Mouse (Mus musculus) layer of hippocampus, postnatal 36 days (tissue): Measurements from ENCODE around the gene Phxr2. TPM values are rescaled to one million over a fixed set of nuclear protein-coding genes. Genes with fewer than 3 reads are reported as not detected.
A peak's percentile ranks its signal among the peaks of the same experiment; 100 is the strongest.

ENCODE experiments used
- DNase-seq, 2 experiments: peaks; one replicate each; pipeline ENCODE4 v3.0.0; 2022
- total RNA-seq, 2 experiments: library from RNA; stranded (reverse); gene quantifications; 2 replicates each; pipeline ENCODE4 v1.2.3; 2021

Phxr2 gene
- total RNA-seq, 2 experiments from 2014 or later: not detected

DNA sequence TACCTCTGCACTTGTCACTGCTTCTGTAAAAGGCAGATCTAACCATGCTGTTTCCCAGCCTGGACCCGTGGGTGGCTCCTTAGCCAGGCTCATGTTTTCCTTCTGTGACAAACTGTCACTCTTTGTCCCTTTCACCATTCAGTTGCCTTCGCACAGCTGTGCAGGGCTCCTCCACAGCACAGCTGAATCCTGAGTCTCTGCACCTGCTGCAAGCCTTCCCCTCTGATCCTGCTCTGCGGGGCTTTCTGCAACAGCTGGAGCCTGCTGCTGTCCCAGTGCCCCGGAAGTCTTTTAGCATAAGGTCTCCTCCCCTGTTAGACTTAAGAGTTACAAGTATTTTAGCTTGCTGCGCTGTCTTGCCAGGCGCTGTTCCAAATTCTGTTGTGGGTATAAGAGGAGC, 6.1 kb upstream of the Phxr2 start:
- no peak for DNase-seq

DNA sequence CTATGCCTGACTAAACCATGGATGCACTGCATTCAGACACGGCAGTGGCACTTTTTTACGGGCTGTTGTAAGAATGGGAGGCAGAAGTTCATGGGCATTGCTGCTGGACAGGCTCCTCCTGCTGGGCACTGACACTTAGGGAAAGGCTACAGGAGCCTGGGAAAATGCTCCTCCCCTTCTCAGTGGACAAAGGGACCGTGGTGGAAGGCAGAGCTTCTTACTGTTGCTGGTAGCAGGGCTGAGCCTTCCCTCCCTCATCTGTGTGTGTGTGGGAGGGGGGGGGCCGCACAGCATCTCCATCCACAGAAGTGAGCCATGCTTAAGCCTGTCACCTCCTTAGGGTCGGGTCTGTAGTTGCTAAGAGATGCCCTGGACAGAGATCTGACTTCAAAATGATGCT, 5.2 kb upstream of the Phxr2 start:
- DNase-seq: no peak

DNA sequence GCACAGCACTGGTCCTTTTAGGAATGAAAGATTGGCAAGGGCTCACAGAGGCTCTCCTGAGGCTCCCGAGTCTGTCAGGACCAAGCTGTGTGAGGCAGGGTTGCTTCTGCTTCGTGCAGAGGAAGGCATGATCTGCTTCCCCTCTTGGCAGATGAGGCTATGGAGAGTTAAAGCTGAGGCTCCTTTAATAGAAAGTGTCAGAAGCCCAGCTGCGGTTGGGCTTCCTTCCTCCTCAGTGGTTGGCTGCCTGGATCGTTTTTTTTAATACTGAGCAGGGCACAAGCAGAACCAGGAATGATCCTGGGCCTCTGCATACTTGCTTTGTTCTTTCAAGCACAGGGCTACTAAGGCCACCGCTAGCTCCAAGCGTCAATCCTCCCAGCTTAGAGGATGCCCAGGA, 4.5 kb upstream of the Phxr2 start:
- no peak for DNase-seq

DNA sequence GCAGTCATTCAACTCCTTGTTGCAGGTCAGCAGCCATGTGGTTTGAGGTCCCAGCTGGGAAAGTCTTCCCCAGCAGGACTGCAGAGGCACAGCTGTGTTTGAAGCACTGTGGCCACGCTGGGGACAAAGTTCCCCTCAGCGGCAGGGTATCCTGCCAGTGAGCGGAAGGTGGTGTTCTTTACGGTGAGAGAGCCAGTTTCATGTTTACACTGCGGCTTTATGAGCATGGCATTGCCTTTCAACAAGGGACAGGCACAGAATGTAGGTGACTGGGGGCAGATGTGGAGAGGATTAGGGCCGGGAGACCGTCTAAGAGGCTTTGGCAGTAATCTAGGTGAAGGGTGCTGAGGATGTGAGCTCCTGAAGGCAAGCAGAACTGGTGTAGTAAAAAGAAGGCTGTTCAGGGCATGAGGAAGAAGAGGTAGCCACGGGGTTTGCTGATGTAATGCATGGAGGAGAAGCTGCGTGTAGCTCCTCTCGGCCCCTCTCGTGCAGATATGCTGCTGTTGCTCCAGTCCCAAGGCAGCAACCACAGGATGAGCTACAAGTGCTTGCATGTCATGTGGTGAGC, 1.7 kb upstream of the Phxr2 start:
- DNase-seq: no peak

DNA sequence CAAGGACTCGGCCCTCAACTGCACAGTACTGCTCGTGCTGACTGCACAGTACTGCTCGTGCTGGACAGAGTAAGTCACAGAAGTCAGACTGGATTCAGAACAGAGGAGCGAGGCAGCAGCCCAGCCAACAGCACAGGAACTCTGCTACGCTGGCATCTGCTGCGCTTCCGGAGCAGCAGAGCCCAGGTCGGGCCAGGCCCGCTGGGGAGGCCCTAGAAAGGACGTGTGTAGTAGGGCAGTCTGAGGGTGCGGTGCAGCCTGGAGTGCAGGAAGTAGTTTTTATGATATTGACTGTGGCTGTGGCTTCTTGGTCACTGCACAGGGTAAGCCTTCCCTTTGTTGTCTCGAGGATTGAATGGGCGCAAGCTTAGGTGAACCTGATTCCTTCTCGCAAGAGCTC, 829 bp upstream of the Phxr2 start:
- no peak for DNase-seq

DNA sequence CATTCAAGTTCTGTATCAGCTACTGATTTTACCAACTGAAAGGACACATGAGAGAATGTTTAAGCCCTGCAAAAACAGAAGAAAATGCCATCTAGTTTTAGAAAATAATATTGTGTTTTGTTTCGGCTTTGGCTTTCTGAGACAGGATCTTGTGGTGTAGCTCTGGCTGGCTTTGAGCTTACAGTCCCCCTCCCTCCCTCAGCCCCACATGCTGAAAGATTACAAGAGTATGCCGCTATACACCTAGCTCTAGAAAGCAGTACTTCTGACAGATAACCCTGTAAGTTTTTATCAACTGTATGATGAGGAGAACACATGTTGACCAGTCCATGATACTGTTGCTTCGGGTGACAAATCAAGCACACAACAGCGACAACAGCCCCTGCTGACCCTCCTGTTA, 6.7 kb downstream of the Phxr2 start:
- no peak for DNase-seq

DNA sequence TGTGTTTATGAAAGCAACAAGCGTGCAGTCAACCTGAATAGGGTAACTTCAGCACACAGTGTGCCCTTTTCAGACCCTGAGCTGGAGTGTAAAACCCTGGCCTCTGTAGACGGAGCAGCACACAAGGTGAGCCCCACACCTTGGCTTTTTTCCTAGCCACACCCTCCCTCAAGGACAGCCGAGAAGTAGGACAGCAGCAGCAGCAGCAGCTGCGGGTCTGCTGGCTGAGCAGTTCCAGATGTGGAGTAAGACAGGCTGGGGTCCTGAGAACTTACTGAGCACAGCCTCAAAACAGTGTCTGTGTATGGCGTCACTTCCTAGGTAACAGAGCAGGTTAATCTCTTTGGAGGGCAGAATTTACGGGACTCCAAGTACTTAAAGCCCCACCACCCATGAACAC, 7.4 kb downstream of the Phxr2 start:
- DNase-seq: no peak

DNA sequence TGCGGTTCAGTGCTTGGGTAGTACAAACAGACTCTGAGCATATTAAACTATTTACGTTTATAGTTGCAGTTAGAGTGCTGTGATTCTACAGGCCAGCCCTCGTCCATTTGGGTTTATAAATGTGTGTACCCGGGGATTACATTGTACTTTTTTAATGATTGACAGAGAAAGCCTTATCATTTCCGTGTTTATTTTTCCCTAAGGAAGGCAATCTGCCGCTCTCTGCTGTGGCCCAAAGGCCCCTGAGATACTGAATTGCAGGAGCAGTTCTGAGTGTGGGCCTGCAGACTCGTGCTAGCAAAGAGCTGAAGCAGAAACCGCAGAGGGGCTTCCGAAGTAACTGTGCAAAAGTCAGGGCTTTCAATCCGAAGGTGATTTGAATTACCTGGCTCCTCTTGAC, 8.2 kb downstream of the Phxr2 start:
- DNase-seq: no peak

DNA sequence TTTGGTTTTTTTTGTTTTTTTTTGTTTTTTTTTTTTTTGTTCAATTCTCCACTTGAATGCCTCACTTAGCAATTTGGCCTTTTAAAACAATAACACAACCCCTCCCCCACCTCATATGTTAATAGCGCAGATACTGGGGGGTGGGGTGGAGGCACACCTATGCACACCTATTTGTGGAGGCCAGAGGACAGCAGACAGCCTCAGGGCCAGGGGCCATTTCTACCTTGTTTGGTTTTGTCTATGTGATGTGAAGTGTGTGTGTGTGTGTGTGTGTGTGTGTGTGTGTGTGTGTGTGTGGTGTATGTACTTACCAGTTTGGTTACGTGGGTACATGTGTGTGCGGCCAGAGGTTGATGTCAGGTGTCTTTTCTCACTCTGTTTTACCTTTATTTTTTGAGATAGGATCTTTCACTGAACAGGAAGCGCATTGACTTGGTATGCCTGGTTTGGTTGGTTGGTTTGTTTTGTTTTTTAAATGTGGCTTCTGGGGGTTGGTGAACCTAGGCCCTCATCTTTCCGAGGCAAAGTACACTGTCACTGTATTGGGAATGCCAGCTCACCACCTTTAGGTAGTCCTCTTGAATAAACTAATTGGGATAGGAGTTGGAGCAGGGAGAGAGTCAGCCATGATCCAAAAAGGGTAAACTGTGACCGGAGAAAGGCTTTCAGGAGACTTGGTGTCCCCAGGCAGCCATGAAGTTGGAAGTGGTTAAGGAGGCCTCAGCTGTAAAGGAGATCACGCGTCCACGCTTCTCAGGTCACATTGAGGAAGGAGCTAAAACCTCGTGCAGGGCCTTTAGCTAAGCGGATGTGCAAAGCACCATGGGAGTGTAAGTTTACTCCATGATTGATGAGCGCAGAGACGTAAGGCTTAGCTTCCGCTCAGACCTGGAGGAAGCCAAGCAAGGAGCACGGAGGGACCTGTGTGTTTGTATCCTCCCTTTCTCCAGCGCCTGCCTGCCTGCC, 9.2 kb downstream of the Phxr2 start:
- DNase-seq: no peak

DNA sequence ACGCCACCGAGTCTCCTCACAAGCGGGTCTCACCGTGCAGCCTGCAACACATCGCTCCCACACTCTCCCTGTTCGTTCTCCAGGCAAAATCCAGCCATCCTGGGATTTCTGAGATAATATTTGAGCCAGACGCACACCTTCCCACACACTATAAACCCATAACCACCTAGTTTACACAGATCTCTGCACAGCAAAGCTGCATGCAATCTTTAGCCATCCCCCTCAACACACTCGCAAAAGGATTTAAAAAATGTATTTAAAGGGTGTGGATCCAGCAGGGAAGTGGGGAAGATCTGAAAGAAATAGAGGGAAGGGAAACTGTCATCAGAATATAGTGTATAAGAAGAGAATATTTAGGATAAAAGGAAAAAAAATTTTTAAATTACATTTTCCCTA, 9.9 kb downstream of the Phxr2 start:
- no peak for DNase-seq

DNA sequence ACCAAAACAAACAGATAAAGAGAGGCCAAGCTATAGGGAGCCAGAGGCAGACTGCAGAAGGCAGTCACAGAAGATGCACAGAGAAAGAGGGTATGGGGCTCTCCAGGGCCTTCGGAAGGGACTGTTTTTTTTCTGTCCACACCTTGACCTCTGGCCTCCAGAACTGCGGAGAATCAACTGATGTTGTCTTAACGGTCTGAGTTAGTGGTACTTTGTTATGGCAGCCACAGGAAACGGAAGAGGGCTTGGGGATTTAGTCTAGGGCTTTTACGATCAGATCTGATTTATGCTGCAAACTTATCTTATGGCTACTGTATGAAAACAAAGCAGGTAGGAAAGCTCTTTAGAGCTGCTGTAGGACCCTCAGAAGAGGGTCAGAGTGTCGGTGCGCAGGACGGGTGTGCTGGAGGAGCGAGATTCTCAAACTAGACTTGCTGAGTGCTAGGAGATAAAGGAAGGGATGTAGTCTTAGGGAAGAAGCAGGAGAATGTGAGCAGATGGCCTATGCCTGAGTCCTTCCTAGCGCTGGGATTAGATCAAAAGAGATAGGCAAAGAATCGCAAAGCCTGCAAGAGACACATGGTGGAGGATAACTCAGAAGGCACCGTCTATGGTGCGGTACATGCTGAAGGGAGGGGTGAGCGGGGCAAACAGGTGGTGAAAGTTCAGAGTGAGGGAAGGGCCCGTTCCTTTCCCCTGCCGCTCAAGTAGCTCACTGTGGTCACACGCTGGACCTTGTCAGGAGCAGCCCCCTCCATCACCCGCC, 10.5 kb downstream of the Phxr2 start:
- no peak for DNase-seq

DNA sequence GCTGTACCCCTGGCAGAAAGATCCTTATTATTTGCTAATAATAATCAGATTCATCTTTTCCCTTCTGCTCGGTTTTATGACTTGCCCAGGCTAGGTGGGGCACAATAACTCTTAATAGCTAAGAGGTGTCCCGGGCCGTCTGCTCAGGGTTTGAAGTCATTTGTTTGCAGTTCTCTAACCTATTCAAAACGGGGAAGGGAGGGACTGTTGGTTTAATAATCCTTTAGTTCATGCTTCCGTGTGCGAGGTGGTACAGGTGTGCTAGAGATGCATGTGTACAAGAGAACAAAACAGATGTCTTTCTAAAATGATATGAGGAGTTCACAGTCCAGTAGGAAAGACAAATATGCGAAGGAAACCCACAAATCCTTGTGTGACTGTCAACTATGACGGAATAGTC, 11.8 kb downstream of the Phxr2 start:
- DNase-seq: no peak

DNA sequence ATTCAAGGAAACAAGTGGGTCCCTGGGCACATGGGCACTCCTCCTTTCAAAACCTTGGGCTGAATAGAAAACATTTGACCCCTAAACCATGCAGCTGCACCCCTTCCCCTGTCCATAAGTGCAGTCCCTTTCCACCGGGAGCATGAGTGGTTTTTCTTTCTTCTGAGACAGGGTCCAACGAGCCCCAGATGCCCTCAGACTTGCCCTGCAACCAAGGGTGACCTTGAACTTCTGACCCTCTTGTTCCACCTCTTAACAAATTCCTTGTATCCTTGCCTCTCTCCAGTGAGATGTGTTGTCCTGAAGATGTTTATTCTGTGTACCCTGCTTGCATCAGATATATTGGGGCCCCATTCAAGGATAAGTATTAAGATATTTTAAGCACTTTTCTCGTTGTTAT, 12.6 kb downstream of the Phxr2 start:
- no peak for DNase-seq

DNA sequence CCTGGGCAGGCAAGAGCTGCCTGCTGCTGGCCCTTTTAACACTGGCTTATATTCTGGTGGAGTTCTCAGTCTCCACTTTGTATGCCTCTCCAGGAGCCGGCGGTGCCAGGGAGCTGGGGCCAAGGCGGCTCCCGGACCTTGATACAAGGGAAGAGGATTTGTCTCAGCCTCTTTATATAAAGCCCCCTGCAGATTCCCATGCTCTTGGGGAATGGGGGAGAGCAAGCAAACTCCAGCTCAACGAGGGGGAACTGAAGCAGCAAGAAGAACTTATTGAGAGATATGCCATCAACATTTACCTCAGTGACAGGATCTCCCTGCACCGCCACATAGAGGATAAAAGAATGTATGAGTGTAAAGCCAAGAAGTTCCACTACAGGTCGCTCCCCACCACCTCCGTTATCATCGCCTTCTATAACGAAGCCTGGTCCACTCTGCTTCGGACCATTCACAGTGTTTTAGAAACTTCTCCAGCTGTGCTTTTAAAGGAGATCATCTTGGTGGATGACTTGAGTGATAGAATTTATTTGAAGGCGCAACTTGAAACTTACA, 17.6 kb downstream of the Phxr2 start:
- no peak for DNase-seq

DNA sequence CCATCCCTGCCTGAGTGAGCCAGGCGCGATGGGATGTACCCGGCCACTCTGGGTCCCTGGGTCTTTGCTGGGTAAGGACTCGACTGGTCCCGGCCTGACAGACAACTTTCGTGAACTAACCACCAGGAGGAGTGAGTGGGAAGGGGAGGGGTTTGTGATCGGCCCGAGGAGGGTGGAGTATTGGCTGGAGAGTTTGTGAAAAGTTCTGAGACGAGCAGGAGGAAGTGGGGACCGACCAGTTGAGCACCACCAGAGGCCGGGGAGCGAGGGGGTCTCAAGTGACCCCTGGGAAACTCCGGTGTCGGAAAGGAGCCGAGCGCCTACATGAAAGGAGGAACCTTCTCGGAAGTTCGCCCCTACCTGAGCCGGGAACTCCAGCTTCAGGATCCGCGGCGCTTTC, 18.2 kb downstream of the Phxr2 start, which contains the start of gene Galnt4:
Gene Galnt4 (plus strand): TSS at position 196 of the 400 bp plus-strand sequence.
- DNase-seq: peak; percentile 62

DNA sequence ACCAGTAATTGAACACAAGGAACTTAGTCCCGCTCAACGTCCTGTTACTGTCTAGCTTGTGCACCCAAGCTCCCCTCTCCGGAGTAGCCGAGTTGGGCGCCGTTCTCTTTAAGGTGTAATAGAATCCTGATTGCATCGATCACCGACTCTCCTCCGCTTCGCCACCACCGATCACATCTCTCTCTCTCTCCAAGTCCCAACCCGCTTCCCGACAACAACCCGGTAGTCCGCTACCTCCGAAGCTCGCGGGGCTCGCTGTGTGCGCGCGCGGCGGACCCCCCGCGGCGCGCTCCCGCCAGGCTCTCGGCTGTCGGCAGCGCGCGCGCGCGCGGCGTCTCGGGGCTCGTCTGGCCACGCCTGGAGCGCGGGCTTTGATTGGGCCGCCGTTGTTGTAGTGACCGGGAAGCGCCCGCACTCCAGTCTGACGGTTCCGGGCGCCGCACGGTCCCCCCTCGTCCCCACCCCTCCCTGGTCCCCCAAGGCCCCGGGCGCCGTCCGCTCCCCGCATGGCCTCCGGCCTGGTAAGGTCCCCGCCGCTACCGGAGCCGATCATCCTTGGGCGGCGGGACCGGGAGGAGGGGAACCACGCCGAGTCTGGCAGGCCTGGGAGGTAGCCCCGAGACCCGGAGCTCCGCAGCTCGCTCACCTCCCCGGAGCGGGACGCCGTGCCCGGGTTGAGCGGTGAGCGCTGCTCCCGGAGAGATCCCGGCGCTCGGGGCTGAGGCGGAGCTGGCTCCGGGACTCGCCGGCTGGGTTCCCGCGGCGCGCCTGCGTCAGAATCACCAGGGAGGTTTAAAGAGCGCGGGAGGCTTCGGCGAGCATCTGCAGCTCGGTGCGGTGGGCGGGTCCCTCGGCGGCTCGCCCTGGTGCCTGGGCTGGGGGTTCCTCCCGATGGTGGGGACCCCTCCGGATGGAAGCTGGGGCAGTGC, 19.2 kb downstream of the Phxr2 start, which contains the start of gene Poc1b:
Gene Poc1b (plus strand): TSS at position 334 of the 929 bp plus-strand sequence.
- peak; percentile 80 to 84 for DNase-seq

DNA sequence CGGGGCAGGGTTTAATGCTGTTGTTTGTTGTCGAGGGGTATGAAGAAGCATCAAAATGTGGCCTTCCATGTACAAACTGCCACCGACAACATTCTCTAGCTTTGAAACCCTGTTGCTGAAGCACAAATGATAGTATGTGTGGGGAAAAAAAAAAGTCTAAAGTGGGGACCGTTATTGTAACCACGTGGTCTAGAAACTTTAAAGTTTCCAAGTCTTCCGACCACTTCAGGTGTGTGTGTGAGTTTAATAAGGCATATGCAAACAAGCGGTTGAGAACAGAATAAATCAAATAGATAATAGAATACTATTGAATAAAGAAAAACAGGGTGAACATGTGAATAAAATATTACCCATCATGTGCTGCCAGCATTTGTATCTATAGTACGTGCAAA, 19.8 kb downstream of the Phxr2 start:
- no peak for DNase-seq

DNA sequence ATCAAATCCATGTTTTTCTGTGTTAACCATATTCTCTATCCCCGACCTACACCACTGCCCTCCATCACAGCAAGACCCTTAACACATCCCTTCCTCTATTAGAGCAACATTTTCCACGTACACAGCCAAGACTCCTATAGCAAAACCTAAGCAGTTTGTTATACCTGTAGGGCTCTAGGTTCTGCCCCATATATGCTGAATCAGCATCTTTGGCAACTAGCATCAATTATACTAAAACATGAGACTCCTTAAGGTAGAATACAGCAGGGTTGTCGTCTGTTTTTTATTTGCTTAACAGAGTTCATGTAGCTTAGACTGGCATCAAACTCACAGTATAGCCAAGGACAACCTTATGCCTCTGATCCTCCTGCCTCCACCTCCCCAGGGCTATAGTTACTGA, 20.6 kb downstream of the Phxr2 start:
- no peak for DNase-seq

DNA sequence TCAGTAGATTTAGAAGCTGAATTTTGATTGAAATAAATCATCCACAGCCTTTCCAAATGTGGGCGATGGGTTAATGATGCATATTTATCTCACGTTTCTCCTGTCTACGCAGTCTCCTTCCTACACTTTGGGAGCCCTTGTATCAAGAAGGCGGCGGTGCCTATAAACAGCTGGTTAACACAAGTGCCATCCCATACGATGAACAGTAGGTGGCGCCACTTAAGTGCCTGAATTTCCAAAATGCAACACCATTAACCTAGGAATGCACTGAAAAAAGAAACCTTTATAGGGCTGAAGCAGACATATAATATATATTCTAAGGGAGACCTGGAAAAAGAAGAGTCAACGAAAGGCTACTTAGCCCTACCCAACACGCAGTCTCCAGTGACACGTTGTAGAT, 28.8 kb downstream of the Phxr2 start:
- peak in 1 of 2 experiments; percentile 39 for DNase-seq

DNA sequence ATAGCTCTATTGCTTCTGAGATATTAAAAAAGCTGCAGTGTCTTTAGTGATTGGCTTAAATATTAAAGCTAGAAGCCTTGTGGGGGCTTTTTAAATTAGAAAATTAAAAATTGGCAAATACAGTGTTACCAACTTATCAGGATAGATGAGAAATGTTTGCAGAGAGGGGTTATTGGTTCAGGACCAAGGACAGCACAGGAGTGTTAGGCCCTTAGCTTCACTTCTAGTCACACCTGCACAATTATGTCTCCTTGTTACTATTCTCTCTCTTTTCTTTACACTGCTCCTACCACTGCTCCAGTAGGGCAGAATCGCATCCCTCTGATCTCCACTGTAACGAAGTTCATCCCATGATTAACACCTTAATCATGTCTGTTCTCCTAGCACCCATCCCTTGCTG, 31.0 kb downstream of the Phxr2 start:
- DNase-seq: no peak

DNA sequence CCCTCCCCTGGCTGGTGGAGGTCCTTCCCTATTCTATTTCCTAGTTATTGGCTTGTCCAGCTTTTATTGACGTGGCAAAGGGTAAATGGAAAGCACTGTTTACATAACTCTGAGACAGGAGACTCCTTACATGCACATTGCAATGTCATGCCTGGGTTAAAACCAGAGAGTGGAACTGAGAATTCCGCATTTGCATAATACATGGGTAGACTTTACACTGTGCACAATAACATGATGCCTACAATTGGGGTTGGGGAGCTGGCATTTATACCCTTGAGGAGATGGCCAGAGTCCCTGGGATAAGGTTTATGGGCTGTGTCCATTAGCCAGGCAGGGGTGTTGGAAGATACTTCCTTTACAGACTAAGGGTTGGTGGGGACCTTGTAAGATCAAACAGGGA, 32.8 kb downstream of the Phxr2 start:
- DNase-seq: no peak

DNA sequence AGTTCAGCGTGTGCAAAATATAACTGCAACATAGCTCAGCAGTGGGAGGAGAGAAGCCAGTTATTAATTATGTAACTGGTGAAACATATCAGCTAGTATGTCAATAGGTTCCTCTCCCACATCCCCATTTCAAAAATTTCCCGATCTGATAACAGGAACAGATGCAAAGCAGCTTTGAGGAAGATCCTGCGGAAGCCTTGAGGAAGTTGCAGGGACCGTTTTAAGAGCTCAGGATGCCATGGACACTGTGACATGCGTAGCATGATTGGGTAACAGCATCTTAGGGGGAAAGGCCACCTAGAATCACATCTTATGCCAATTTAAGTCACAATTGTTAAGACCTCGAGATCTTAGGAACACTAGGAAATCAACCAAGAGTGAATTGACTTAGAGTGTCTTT, 36.2 kb downstream of the Phxr2 start:
- DNase-seq: no peak
